In the genomic region with DNA sequence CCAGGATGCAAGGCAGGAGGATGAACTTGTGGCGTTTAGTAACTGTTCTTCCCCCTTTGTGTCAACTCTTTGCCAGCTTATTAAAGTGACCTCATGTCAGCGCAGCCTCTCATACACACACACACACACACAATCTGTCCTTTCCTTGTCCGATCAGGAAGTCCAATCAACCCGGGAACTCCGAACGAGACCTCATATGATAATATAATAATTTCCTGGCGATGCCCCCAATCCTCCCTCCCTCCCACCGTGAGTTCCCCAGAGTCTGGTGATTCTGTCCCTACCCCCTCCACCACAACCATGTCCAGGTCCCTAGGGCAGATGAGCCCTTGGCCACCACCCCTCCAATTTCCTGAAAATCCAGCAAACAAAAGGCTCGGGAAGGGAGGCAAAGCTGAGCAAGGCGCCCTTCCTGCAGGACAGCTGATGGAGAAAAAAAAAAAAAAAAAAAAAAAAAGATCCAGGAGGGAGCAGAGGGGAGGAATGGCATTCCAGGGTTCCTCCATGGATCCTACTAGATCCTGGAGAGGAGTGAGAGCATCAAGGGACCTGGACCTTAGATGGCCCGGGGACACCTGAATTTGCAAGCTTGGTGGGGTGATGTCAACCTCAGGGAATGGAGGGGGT, we compare ENCODE assay signal across 8 mouse cellular contexts. TPM values are rescaled to one million over a fixed set of nuclear protein-coding genes. Genes with fewer than 3 reads are reported as not detected.
DNase-seq lines count a peak whose midpoint lies in the region; ATAC-seq and TF ChIP-seq lines count a peak whose summit lies in the region.

No protein-coding gene starts in this region.

- H3K36me3 ChIP-seq in kidney, embryonic 14.5 days (ENCODE audit: control insufficient read depth, insufficient read depth, low read length) = no peaks in the 10 kb centered on the region

- ATAC-seq in kidney, embryonic 14.5 days (ENCODE audit: low FRiP score, low TSS enrichment) = peak; percentile 17

- TF ChIP-seq CTCF in left cerebral cortex, adult 2 months (IDR thresholded peaks at IDR 0.05) = no peak
- no peak for TF ChIP-seq CTCF in cortical plate, adult 2 months (IDR thresholded peaks at IDR 0.05; ENCODE audit: extremely low read depth, insufficient read depth, low read length)

- peak overlapping the region; percentile 55 for H3K4me3 ChIP-seq in left cerebral cortex, adult 2 months
- peak overlapping the region; percentile 61 for H3K4me3 ChIP-seq in cortical plate, adult 2 months (ENCODE audit: insufficient read depth, low read length)
- H3K4me3 ChIP-seq in kidney, embryonic 14.5 days (ENCODE audit: low read length) = peak overlapping the region; percentile 37

- H3K27me3 ChIP-seq in kidney, embryonic 14.5 days (ENCODE audit: control insufficient read depth, insufficient read depth, low read length) = no peaks in the 10 kb centered on the region

- H3K4me1 ChIP-seq in cortical plate, adult 2 months (ENCODE audit: control insufficient read depth, insufficient read depth, low read length) = no peaks in the 10 kb centered on the region
- H3K4me1 ChIP-seq in kidney, embryonic 14.5 days (ENCODE audit: control insufficient read depth, insufficient read depth, low read length) = peaks cover 25% of the 10 kb centered on the region

- no peak for TF ChIP-seq POLR2A in cortical plate, adult 2 months (IDR thresholded peaks at IDR 0.05; ENCODE audit: extremely low read depth, insufficient read depth, low read length)

- intact Hi-C loops in left cerebral cortex, adult 2 months (cut with DNase I) = loop anchor here (1.0 to 10.0 kb wide), 4 partner anchors 256 to 826 kb away; a partner anchor contains a TSS
- intact Hi-C loops in left cerebral cortex, postnatal 14 days (cut with DNase I) = loop anchor here (2.0 kb wide), 1 partner anchor 164 kb away; a partner anchor contains a TSS

- under 1% methylated on average over 11 of the region's 11 CpGs for WGBS in kidney, embryonic 14.5 days

- no peak for DNase-seq in left cerebral cortex, adult 2 months (ENCODE audit: extremely low spot score in 1 of 2, low spot score in 2 of 2)
- DNase-seq in left cerebral cortex, postnatal 14 days (ENCODE audit: low spot score in 2 of 2) = no peak
- DNase-seq in heart, adult 8-10 months (ENCODE audit: low spot score) = peak; percentile 83
- DNase-seq in lung, postnatal 14 days = peak; percentile 54
- peak; percentile 39 for DNase-seq in yolk sac, embryonic 10.5 days (ENCODE audit: low spot score)
- DNase-seq in urinary bladder, adult 2 months (ENCODE audit: low spot score) = no peak

- peak overlapping the region; percentile 64 for H3K4me2 ChIP-seq in kidney, embryonic 14.5 days (replicated peaks; ENCODE audit: low read depth, low read length)

- H3K9me3 ChIP-seq in kidney, embryonic 14.5 days (ENCODE audit: control insufficient read depth, low read length) = no peaks in the 10 kb centered on the region

- peak overlapping the region; percentile 74 for H3K27ac ChIP-seq in left cerebral cortex, adult 2 months
- H3K27ac ChIP-seq in cortical plate, adult 2 months (ENCODE audit: insufficient read depth, low read length) = peak overlapping the region; percentile 14; the same call in 1 of the 2 replicates
- H3K27ac ChIP-seq in kidney, embryonic 14.5 days (ENCODE audit: low read depth, low read length) = peak overlapping the region; percentile 83

- H3K9ac ChIP-seq in kidney, embryonic 14.5 days (ENCODE audit: low read depth, low read length) = peak overlapping the region; percentile 61

RNA-seq across cellular contexts. Expression of a gene that starts 5.4 kb away (rescaled TPM):
- total RNA-seq in left cerebral cortex, adult 2 months (2021) = 10 to 100 TPM; 22.8 to 25.1 TPM
- 10 to 100 TPM; 23.7 to 28.0 TPM for total RNA-seq in left cerebral cortex, postnatal 14 days (2021)
- 34.0 and 35.2 TPM in 2 replicates for polyA plus RNA-seq in cortical plate, adult 2 months (2012; rRNA removed)
- 1 to 10 TPM; 1.3 to 2.1 (median 2.0) TPM for total RNA-seq in heart, adult 8-10 months (2022)
- 5.7 and 8.5 TPM in 2 replicates for polyA plus RNA-seq in kidney, embryonic 14.5 days (2014; fragmentation: Nextera tagmentation; extraction: Ambion mirVana)
- 16.6 and 17.1 TPM in 2 replicates for polyA plus RNA-seq in urinary bladder, adult 2 months (2012; rRNA removed)

RNA-seq across cellular contexts. Expression of a gene that starts 11.1 kb away (rescaled TPM):
- 1 to 10 TPM; 4.9 to 6.8 TPM for total RNA-seq in left cerebral cortex, adult 2 months (2021)
- total RNA-seq in left cerebral cortex, postnatal 14 days (2021) = 1 to 10 TPM; 6.0 to 7.6 TPM
- polyA plus RNA-seq in cortical plate, adult 2 months (2012; rRNA removed) = 5.8 and 5.9 TPM in 2 replicates
- total RNA-seq in heart, adult 8-10 months (2022) = 10 to 100 TPM; 43.7 to 47.3 (median 46.3) TPM
- polyA plus RNA-seq in kidney, embryonic 14.5 days (2014; fragmentation: Nextera tagmentation; extraction: Ambion mirVana) = 30.9 and 58.9 TPM in 2 replicates
- polyA plus RNA-seq in urinary bladder, adult 2 months (2012; rRNA removed) = 24.2 and 31.4 TPM in 2 replicates

RNA-seq across cellular contexts. Expression of a gene that starts 24.6 kb away (rescaled TPM):
- 1 to 10 TPM; 4.5 to 6.5 TPM for total RNA-seq in left cerebral cortex, adult 2 months (2021)
- 1 to 10 TPM; 3.5 to 3.9 TPM for total RNA-seq in left cerebral cortex, postnatal 14 days (2021)
- polyA plus RNA-seq in cortical plate, adult 2 months (2012; rRNA removed) = 8.4 and 8.8 TPM in 2 replicates
- 10 to 100 TPM; 11.5 to 13.2 (median 12.4) TPM for total RNA-seq in heart, adult 8-10 months (2022)
- 52.7 and 62.5 TPM in 2 replicates for polyA plus RNA-seq in kidney, embryonic 14.5 days (2014; fragmentation: Nextera tagmentation; extraction: Ambion mirVana)
- polyA plus RNA-seq in urinary bladder, adult 2 months (2012; rRNA removed) = 54.5 and 62.8 TPM in 2 replicates

RNA-seq across cellular contexts. Expression of a gene that starts 31.3 kb away (rescaled TPM):
- total RNA-seq in left cerebral cortex, adult 2 months (2021) = 100 to 1,000 TPM; 202 to 221 TPM
- total RNA-seq in left cerebral cortex, postnatal 14 days (2021) = 100 to 1,000 TPM; 167 to 176 TPM
- polyA plus RNA-seq in cortical plate, adult 2 months (2012; rRNA removed) = 226 and 239 TPM in 2 replicates
- 10 to 100 TPM; 54.4 to 62.6 (median 60.3) TPM for total RNA-seq in heart, adult 8-10 months (2022)
- 104 and 141 TPM in 2 replicates for polyA plus RNA-seq in kidney, embryonic 14.5 days (2014; fragmentation: Nextera tagmentation; extraction: Ambion mirVana)
- polyA plus RNA-seq in urinary bladder, adult 2 months (2012; rRNA removed) = 163 and 168 TPM in 2 replicates

RNA-seq across cellular contexts. Expression of a gene that starts 44.3 kb away (rescaled TPM):
- total RNA-seq in left cerebral cortex, adult 2 months (2021) = 10 to 100 TPM; 11.6 to 14.4 TPM
- total RNA-seq in left cerebral cortex, postnatal 14 days (2021) = 10 to 100 TPM; 16.4 to 17.1 TPM
- 13.3 and 14.1 TPM in 2 replicates for polyA plus RNA-seq in cortical plate, adult 2 months (2012; rRNA removed)
- total RNA-seq in heart, adult 8-10 months (2022) = 10 to 100 TPM in 2 of 4 experiments, 1 to 10 TPM in 2; 7.7 to 10.4 (median 9.7) TPM
- polyA plus RNA-seq in kidney, embryonic 14.5 days (2014; fragmentation: Nextera tagmentation; extraction: Ambion mirVana) = 6.2 and 6.4 TPM in 2 replicates
- 8.2 and 9.0 TPM in 2 replicates for polyA plus RNA-seq in urinary bladder, adult 2 months (2012; rRNA removed)

Comparison
In these comparisons a context has a peak if more than half of its experiments do, and no peak if none do; other contexts are left out.
1. DNase-seq: peak in heart, adult 8-10 months (single experiment), lung, postnatal 14 days (single experiment) and yolk sac, embryonic 10.5 days (single experiment); none in left cerebral cortex, adult 2 months (0 of 2), left cerebral cortex, postnatal 14 days (0 of 2) and urinary bladder, adult 2 months (single experiment).
2. H3K27ac ChIP-seq: peak in every context shown above with its lines; median percentile 83 in kidney, embryonic 14.5 days; 74 in left cerebral cortex, adult 2 months; 14 in cortical plate, adult 2 months.
3. RNA of a gene that starts 5.4 kb away (total RNA-seq): 23.7 to 28.0 TPM in left cerebral cortex, postnatal 14 days and 22.8 to 25.1 TPM in left cerebral cortex, adult 2 months; 1.3 to 2.1 TPM in heart, adult 8-10 months; every median in the first group is over 4 times any median in the second.
4. RNA of a gene that starts 11.1 kb away (total RNA-seq): 43.7 to 47.3 TPM in heart, adult 8-10 months; 6.0 to 7.6 TPM in left cerebral cortex, postnatal 14 days and 4.9 to 6.8 TPM in left cerebral cortex, adult 2 months; every median in the first group is over 4 times any median in the second.
5. Peak in every context shown above with its lines, with median percentiles within 50 percentile points of each other: H3K4me3 ChIP-seq.